Mouse (Mus musculus) E14TG2a.4 (cell line): ENCODE data around the gene Rab26.

Experiments
- CTCF ChIP-seq: conservative IDR thresholded peaks from 2 replicates; pipeline ENCODE4 v1.5.1; 2014; ENCODE audit warnings: low read length
- NANOG ChIP-seq: IDR thresholded peaks from 2 replicates; pipeline ENCODE4 v1.6.1; 2014; ENCODE audit warnings: borderline replicate concordance, low read length, mixed read lengths
- POU5F1 ChIP-seq: IDR thresholded peaks from 2 replicates; pipeline ENCODE4 v1.6.1; 2014; ENCODE audit warnings: low read length, borderline replicate concordance

- TF ChIP-seq CTCF (no peak), NANOG (no peak), POU5F1 (no peak)
Observed at GRCm38 (mm10) chr17:24565092-24565491, 31.1 kb upstream of the Rab26 start.
